29 mouse cellular contexts compared by ENCODE assay signal in the genomic region with DNA sequence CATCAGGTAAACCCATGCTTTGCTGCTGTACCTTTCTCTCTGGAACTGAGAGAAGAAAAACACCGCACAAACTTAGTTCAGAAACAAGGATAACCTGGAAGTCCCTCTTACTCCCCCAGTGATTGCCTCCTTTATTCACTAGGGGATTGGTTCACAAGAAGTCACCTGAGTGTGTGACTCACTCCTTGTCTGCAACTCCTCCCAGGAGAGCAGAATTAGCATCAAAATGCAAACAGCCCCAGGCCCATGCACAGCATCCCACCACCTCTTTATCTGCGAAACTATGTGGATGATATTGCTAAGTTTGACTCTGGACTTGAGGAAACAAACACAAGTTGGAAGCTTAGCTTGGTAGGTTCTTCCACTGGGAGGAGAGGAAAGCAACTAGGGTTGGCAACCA. TPM values are rescaled to one million over a fixed set of nuclear protein-coding genes. Genes with fewer than 3 reads are reported as not detected.
DNase-seq lines count a peak whose midpoint lies in the region; ATAC-seq lines count a peak whose summit lies in the region.
"Had no signal": no experiment of that assay in that cellular context is flagged by ENCODE, and none has a peak within 500 bp of the region (broad histone marks: within the 10 kb centered on the region; RNA-seq: fewer than 3 reads in every experiment).

No protein-coding gene starts in this region.

- DNase-seq in testis, postnatal 10 days (ENCODE audit: low spot score): peak; percentile 26
- DNase-seq in testis, postnatal 14 days (ENCODE audit: low spot score): no peak
- DNase-seq in ES-CJ7 (ENCODE audit: low read depth, low spot score) (peak; percentile 81), ZHBTc4 (ENCODE audit: low read depth, low spot score) (peak; percentile 81)
- no peak for DNase-seq in adrenal gland, postnatal 4 days (ENCODE audit: low spot score in 2 of 2)
- no peak for DNase-seq in yolk sac, embryonic 10.5 days (ENCODE audit: low spot score)
- DNase-seq: adrenal gland, adult 8-10 months; adrenal gland, postnatal 25 days; B cell, adult 2 months; cerebellum, adult 18-20 months; cerebellum, adult 9-10 months; cerebellum, postnatal 14 days; forebrain, postnatal 0 days; gastrocnemius, postnatal 25 days; heart, adult 18-20 months; heart, postnatal 10 days; heart, postnatal 36 days had no signal

- ATAC-seq in CD4-positive, CD25-positive, alpha-beta regulatory T cell, adult 4 months: no peak
- ATAC-seq: activated CD4-positive, CD25-positive, alpha-beta regulatory T cell, adult 4 months; forebrain, embryonic 14.5 days; forebrain, postnatal 0 days; hindbrain, embryonic 16.5 days; intestine, embryonic 15.5 days; Patski had no signal

RNA-seq across cellular contexts. Expression of gene Aldh3a2, which starts 30.1 kb away (rescaled TPM):
- 10 to 100 TPM; 63.7 to 70.6 TPM for total RNA-seq in adrenal gland, postnatal 4 days (2021)
- polyA plus RNA-seq in CD4-positive, CD25-positive, alpha-beta regulatory T cell, adult 4 months (2017; shearing (Covaris generic)): 10 to 100 TPM; 35.8 to 49.3 TPM

RNA-seq across cellular contexts. Expression of gene Slc47a2, which starts 45.3 kb away (rescaled TPM):
- under 1 TPM in 1 of 2 experiments, not detected in 1; 0.11 TPM for total RNA-seq in adrenal gland, postnatal 4 days (2021)
- polyA plus RNA-seq in CD4-positive, CD25-positive, alpha-beta regulatory T cell, adult 4 months (2017; shearing (Covaris generic)): not detected
- total RNA-seq: adrenal gland, adult 8-10 months; adrenal gland, postnatal 25 days; forebrain, postnatal 0 days; G1E; gastrocnemius, adult 8-10 months; gastrocnemius, postnatal 25 days; heart, adult 18-20 months; heart, postnatal 36 days had no signal
- polyA plus RNA-seq: activated CD4-positive, CD25-positive, alpha-beta regulatory T cell, adult 4 months; embryonic facial prominence, embryonic 11.5 days; forebrain, embryonic 11.5 days; forebrain, embryonic 14.5 days; forebrain, postnatal 0 days; G1E; heart, embryonic 12.5 days; hindbrain, embryonic 10.5 days; intestine, embryonic 15.5 days; Patski had no signal

Comparison
In these comparisons a context has a peak if more than half of its experiments do, and no peak if none do; other contexts are left out.
1. DNase-seq: peak in testis, postnatal 10 days (single experiment), ES-CJ7 (single experiment) and ZHBTc4 (single experiment); none in testis, postnatal 14 days (single experiment), adrenal gland, postnatal 4 days (0 of 2) and yolk sac, embryonic 10.5 days (single experiment).